9 mouse cellular contexts compared by ENCODE assay signal in the genomic region with DNA sequence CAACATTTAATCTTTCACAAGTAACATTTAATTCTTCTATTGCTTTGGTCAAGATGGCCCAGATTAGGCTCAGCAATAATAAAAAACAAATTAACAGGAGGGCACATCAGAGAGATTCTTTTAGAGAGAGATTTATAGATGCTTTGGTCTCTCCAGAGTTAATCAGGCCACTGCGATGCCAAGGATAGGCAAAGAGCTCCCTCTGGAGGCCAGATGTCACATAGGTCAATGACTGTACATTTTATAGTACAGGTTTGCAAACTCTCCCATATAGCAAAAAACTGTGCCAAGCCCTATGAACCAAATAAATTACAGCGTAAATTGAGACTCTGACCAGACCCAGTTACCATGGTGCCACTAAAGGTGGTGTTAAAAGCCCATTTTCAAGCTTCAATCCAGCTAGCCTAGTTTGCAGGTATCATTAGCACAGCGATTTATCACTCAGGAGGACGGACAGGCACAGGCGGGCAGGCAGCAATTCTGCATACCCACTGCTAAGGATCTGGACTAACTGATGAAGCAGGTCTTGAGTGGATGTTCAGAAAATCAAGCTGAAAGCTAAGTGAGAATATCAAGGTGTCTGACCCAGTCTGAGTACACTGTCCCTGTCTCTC. TPM values are rescaled to one million over a fixed set of nuclear protein-coding genes. Genes with fewer than 3 reads are reported as not detected.
DNase-seq lines count a peak whose midpoint lies in the region; ATAC-seq lines count a peak whose summit lies in the region.
"Had no signal": no experiment of that assay in that cellular context is flagged by ENCODE, and none has a peak within 500 bp of the region (broad histone marks: within the 10 kb centered on the region; RNA-seq: fewer than 3 reads in every experiment).

No protein-coding gene starts in this region.

- no peak; the same call in 1 of the 2 replicates for ATAC-seq in kidney, embryonic 16.5 days (ENCODE audit: low FRiP score, low TSS enrichment)
- peak; percentile 94 for ATAC-seq in midbrain, embryonic 15.5 days (replicated peaks)

- peak; percentile 33 for DNase-seq in kidney, adult 11 months
- DNase-seq in cerebellum, postnatal 25 days = peak; percentile 68 to 84
- DNase-seq in gastrocnemius, postnatal 36 days = peak; percentile 19 to 24
- DNase-seq in kidney, adult 18-20 months = peak; percentile 56
- peak; percentile 68 for DNase-seq in left cerebral cortex, postnatal 4 days
- DNase-seq in spleen, adult 12 weeks (ENCODE audit: low spot score) = peak; percentile 4

- intact Hi-C loops in gastrocnemius, postnatal 36 days (cut with DNase I) = loop anchor here (2.0 to 5.0 kb wide), 2 partner anchors 48 to 434 kb away; no protein-coding TSS in a partner anchor
- intact Hi-C loops in left cerebral cortex, postnatal 4 days (cut with DNase I) = no loop called here

- H3K27ac ChIP-seq in kidney, embryonic 16.5 days (ENCODE audit: low read length) = no peak overlapping the region
- H3K27ac ChIP-seq in midbrain, embryonic 15.5 days = no peak overlapping the region
- H3K27ac ChIP-seq: macrophage had no signal

- no peaks in the 10 kb centered on the region for H3K27me3 ChIP-seq in kidney, embryonic 16.5 days (ENCODE audit: insufficient read depth, low read length)
- no peaks in the 10 kb centered on the region for H3K27me3 ChIP-seq in midbrain, embryonic 15.5 days (replicated peaks)

- H3K4me2 ChIP-seq in kidney, embryonic 16.5 days (replicated peaks; ENCODE audit: low read depth, low read length) = no peak overlapping the region
- H3K4me2 ChIP-seq in midbrain, embryonic 15.5 days = no peak overlapping the region

- H3K36me3 ChIP-seq in kidney, embryonic 16.5 days (ENCODE audit: insufficient read depth, low read length) = no peaks in the 10 kb centered on the region
- H3K36me3 ChIP-seq in midbrain, embryonic 15.5 days (replicated peaks) = no peaks in the 10 kb centered on the region

- H3K4me1 ChIP-seq in kidney, embryonic 16.5 days (ENCODE audit: insufficient read depth, low read length) = no peaks in the 10 kb centered on the region
- H3K4me1 ChIP-seq in midbrain, embryonic 15.5 days = no peaks in the 10 kb centered on the region

- WGBS in kidney, embryonic 16.5 days = 54% methylated on average over 5 of the region's 5 CpGs
- WGBS in midbrain, embryonic 15.5 days = 58% methylated on average over 5 of the region's 5 CpGs

- no peaks in the 10 kb centered on the region for H3K9me3 ChIP-seq in kidney, embryonic 16.5 days (ENCODE audit: low read length)
- H3K9me3 ChIP-seq in midbrain, embryonic 15.5 days = no peaks in the 10 kb centered on the region

- H3K4me3 ChIP-seq in kidney, embryonic 16.5 days (ENCODE audit: low read length) = no peak overlapping the region
- H3K4me3 ChIP-seq in midbrain, embryonic 15.5 days = no peak overlapping the region

- no peak overlapping the region for H3K9ac ChIP-seq in kidney, embryonic 16.5 days (replicated peaks; ENCODE audit: low read length)
- H3K9ac ChIP-seq in midbrain, embryonic 15.5 days = no peak overlapping the region

RNA-seq across cellular contexts. Expression of gene Gcsam, which starts 20.3 kb away (rescaled TPM):
- 0.14 TPM in 2 replicates for polyA plus RNA-seq in kidney, embryonic 16.5 days (2015; fragmentation: Nextera tagmentation; extraction: Ambion mirVana)
- under 1 TPM in 1 of 2 experiments, not detected in 1; 0.07 TPM for total RNA-seq in gastrocnemius, postnatal 36 days (2021)
- not detected for total RNA-seq in left cerebral cortex, postnatal 4 days (2021)
- polyA plus RNA-seq in midbrain, embryonic 15.5 days (2015; fragmentation: Nextera tagmentation; extraction: Ambion mirVana) = not detected in 2 replicates

RNA-seq across cellular contexts. Expression of gene BC016579, which starts 23.4 kb away (rescaled TPM):
- polyA plus RNA-seq in kidney, embryonic 16.5 days (2015; fragmentation: Nextera tagmentation; extraction: Ambion mirVana) = 0.21 and 0.27 TPM in 2 replicates
- total RNA-seq in gastrocnemius, postnatal 36 days (2021) = not detected
- not detected for total RNA-seq in left cerebral cortex, postnatal 4 days (2021)
- 0.10 TPM in 1 of 2 replicates, not detected in the other for polyA plus RNA-seq in midbrain, embryonic 15.5 days (2015; fragmentation: Nextera tagmentation; extraction: Ambion mirVana)
- polyA plus RNA-seq: macrophage had no signal

Comparison
In these comparisons a context has a peak if more than half of its experiments do, and no peak if none do; other contexts are left out.
1. DNase-seq: peak in every context shown above with its lines; median percentile 76 in cerebellum, postnatal 25 days; 68 in left cerebral cortex, postnatal 4 days; 56 in kidney, adult 18-20 months; 33 in kidney, adult 11 months; 22 in gastrocnemius, postnatal 36 days; 4 in spleen, adult 12 weeks.